Mouse (Mus musculus) olfactory bulb, adult 2 months (tissue): ENCODE measurements at regions not wholly inside any gene's neighbourhood (a gene's known extent, or its start where the extent isn't known, plus 50 kb on each side); places are given as distances from the start of the nearest gene placed in this dataset.

Experiments used
- CTCF ChIP-seq: fragments of 200-500 bp; IDR thresholded peaks from 2 replicates; pipeline ENCODE4 v1.5.1; 2012; ENCODE audit warnings: low read depth, mild to moderate bottlenecking, low read length, moderate library complexity; ENCODE audit not compliant: insufficient read depth
- POLR2A ChIP-seq: fragments of 200-500 bp; IDR thresholded peaks from 2 replicates; pipeline ENCODE4 v1.6.1; 2012; ENCODE audit warnings: mild to moderate bottlenecking, low read depth, low read length, moderate library complexity; ENCODE audit not compliant: insufficient read depth

GRCm38 (mm10) chr10:91361621-91362020 is 180.5 kb upstream of the Tmpo start:
- TF ChIP-seq POLR2A (no peak), CTCF (no peak)
